Mouse (Mus musculus) MEL (cell line): ENCODE measurements around the gene Rgs19. TPM values are rescaled to one million over a fixed set of nuclear protein-coding genes. Genes with fewer than 3 reads are reported as not detected.
A peak's percentile ranks its signal among the peaks of the same experiment; 100 is the strongest.

Experiments
- DNase-seq: peaks from one replicate; pipeline ENCODE4 v3.0.0; 2011; ENCODE audit warnings: low read depth, low spot score
- H3K27ac ChIP-seq: 2 replicates; pipeline ENCODE4 v1.5.1; 2012; ENCODE audit warnings: low read depth, mild to moderate bottlenecking, control low read depth, low read length, moderate library complexity; ENCODE audit not compliant: control insufficient read depth
- H3K27me3 ChIP-seq, 2 experiments: fragments of 150-350 bp in 1 of 2; sonication (generic) in 1 of 2; 2 replicates each; pipeline ENCODE4 v1.6.1; 2012; ENCODE audit warnings: low read length in 2 of 2, mild to moderate bottlenecking in 2 of 2, improper control_type of control experiment in 1 of 2, moderate library complexity in 1 of 2; ENCODE audit not compliant: insufficient read depth in 2 of 2, control insufficient read depth in 1 of 2
- H3K36me3 ChIP-seq, 2 experiments: 2 replicates each; pipeline ENCODE4 v1.6.1; 2012 to 2014; ENCODE audit warnings: low read length in 2 of 2, improper control_type of control experiment in 1 of 2, inconsistent platforms in 1 of 2, mild to moderate bottlenecking in 1 of 2; ENCODE audit not compliant: insufficient read depth in 2 of 2, control insufficient read depth in 1 of 2
- H3K4me1 ChIP-seq, 2 experiments: fragments of 150-350 bp in 1 of 2; sonication (generic) in 1 of 2; 2 replicates each; pipeline ENCODE4 v1.6.1; 2012; ENCODE audit warnings: low read length in 2 of 2, improper control_type of control experiment in 1 of 2, mild to moderate bottlenecking in 1 of 2; ENCODE audit not compliant: insufficient read depth in 2 of 2, control insufficient read depth in 1 of 2
- H3K4me3 ChIP-seq, 2 experiments: fragments of 150-350 bp in 1 of 2; sonication (generic) in 1 of 2; 2 replicates each; pipeline ENCODE4 v1.5.1; 2012; ENCODE audit warnings: low read depth in 2 of 2, low read length in 2 of 2, mild to moderate bottlenecking in 2 of 2, moderate library complexity in 2 of 2, control low read depth in 1 of 2, improper control_type of control experiment in 1 of 2; ENCODE audit not compliant: control insufficient read depth in 1 of 2, insufficient read depth in 1 of 2
- H3K79me2 ChIP-seq: 2 replicates; pipeline ENCODE4 v1.6.1; 2012; ENCODE audit warnings: mild to moderate bottlenecking, low read length, moderate library complexity; ENCODE audit not compliant: control insufficient read depth, poor library complexity, insufficient read depth
- H3K9ac ChIP-seq: 2 replicates; pipeline ENCODE4 v1.6.1; 2012; ENCODE audit warnings: low read depth, mild to moderate bottlenecking, control low read depth, low read length, moderate library complexity; ENCODE audit not compliant: control insufficient read depth, poor library complexity, severe bottlenecking
- H3K9me3 ChIP-seq: fragments of 150-350 bp; sonication (generic); replicated peaks from 2 replicates; pipeline ENCODE4 v1.6.1; 2012; ENCODE audit warnings: mild to moderate bottlenecking, low read length, improper control_type of control experiment, moderate library complexity; ENCODE audit not compliant: insufficient read depth
- BHLHE40 ChIP-seq: IDR thresholded peaks from 2 replicates; pipeline ENCODE4 v1.6.1; 2012; ENCODE audit warnings: low read depth, mild to moderate bottlenecking, inconsistent platforms, low read length, improper control_type of control experiment, borderline replicate concordance
- CHD2 ChIP-seq: IDR thresholded peaks from 2 replicates; pipeline ENCODE4 v1.6.1; 2011; ENCODE audit warnings: low read length, improper control_type of control experiment
- CTCF ChIP-seq, 3 experiments: IDR thresholded peaks in 2 of 3; conservative IDR thresholded peaks in 1 of 3; 2 replicates each; pipeline ENCODE4 v1.5.1; 2011 to 2012; ENCODE audit warnings: low read length in 3 of 3, low read depth in 2 of 3, mild to moderate bottlenecking in 2 of 3, improper control_type of control experiment in 1 of 3, inconsistent platforms in 1 of 3, mixed read lengths in 1 of 3, moderate library complexity in 1 of 3; ENCODE audit not compliant: control insufficient read depth in 1 of 3, insufficient read depth in 1 of 3, poor library complexity in 1 of 3, severe bottlenecking in 1 of 3
- ELF1 ChIP-seq: IDR thresholded peaks from 2 replicates; pipeline ENCODE4 v1.6.1; 2014; ENCODE audit warnings: low read depth, mild to moderate bottlenecking, inconsistent platforms, low read length, improper control_type of control experiment, moderate library complexity
- EP300 ChIP-seq, 2 experiments: IDR thresholded peaks; 2 replicates each; pipeline ENCODE4 v1.6.1; 2011; ENCODE audit warnings: improper control_type of control experiment in 2 of 2, low read length in 2 of 2, low read depth in 1 of 2, mild to moderate bottlenecking in 1 of 2
- GABPA ChIP-seq: IDR thresholded peaks from 2 replicates; pipeline ENCODE4 v1.6.1; 2012; ENCODE audit warnings: low read depth, mild to moderate bottlenecking, inconsistent platforms, low read length, improper control_type of control experiment, moderate library complexity
- GATA1 ChIP-seq: IDR thresholded peaks from 2 replicates; pipeline ENCODE4 v1.6.1; 2011; ENCODE audit warnings: low read depth, low read length, improper control_type of control experiment
- HCFC1 ChIP-seq: IDR thresholded peaks from 2 replicates; pipeline ENCODE4 v1.6.1; 2012; ENCODE audit warnings: low read depth, mild to moderate bottlenecking, inconsistent platforms, low read length, improper control_type of control experiment, moderate library complexity
- MAFK ChIP-seq: IDR thresholded peaks from 2 replicates; pipeline ENCODE4 v1.6.1; 2011; ENCODE audit warnings: low read depth, mild to moderate bottlenecking, low read length, improper control_type of control experiment, borderline replicate concordance
- MAX ChIP-seq: IDR thresholded peaks from 2 replicates; pipeline ENCODE4 v1.6.1; 2011; ENCODE audit warnings: low read length, improper control_type of control experiment
- MEF2A ChIP-seq: IDR thresholded peaks from 2 replicates; pipeline ENCODE4 v1.6.1; 2014; ENCODE audit warnings: low read depth, mild to moderate bottlenecking, inconsistent platforms, low read length, improper control_type of control experiment; ENCODE audit not compliant: poor library complexity, insufficient replicate concordance, severe bottlenecking; ENCODE audit errors: extremely low read depth
- MYC ChIP-seq: IDR thresholded peaks from 2 replicates; pipeline ENCODE4 v1.6.1; 2011; ENCODE audit warnings: low read depth, mild to moderate bottlenecking, low read length, improper control_type of control experiment, moderate library complexity
- NELFE ChIP-seq: IDR thresholded peaks from 2 replicates; pipeline ENCODE4 v1.6.1; 2011; ENCODE audit warnings: low read depth, low read length, improper control_type of control experiment
- NRF1 ChIP-seq: IDR thresholded peaks from 2 replicates; pipeline ENCODE4 v1.6.1; 2014; ENCODE audit warnings: low read depth, mild to moderate bottlenecking, inconsistent platforms, low read length, improper control_type of control experiment, moderate library complexity; ENCODE audit not compliant: poor library complexity, insufficient read depth, severe bottlenecking
- RAD21 ChIP-seq: IDR thresholded peaks from 2 replicates; pipeline ENCODE4 v1.6.1; 2011; ENCODE audit warnings: mild to moderate bottlenecking, low read depth, low read length, improper control_type of control experiment
- SIN3A ChIP-seq: IDR thresholded peaks from 2 replicates; pipeline ENCODE4 v1.6.1; 2012; ENCODE audit warnings: low read length, improper control_type of control experiment, inconsistent platforms
- SMC3 ChIP-seq: IDR thresholded peaks from 2 replicates; pipeline ENCODE4 v1.6.1; 2011; ENCODE audit warnings: low read depth, low read length, improper control_type of control experiment
- TBP ChIP-seq: IDR thresholded peaks from 2 replicates; pipeline ENCODE4 v1.8.0; 2011; ENCODE audit warnings: low read depth, low read length, improper control_type of control experiment
- USF1 ChIP-seq: IDR thresholded peaks from 2 replicates; pipeline ENCODE4 v1.6.1; 2014; ENCODE audit warnings: low read depth, mild to moderate bottlenecking, inconsistent platforms, low read length, improper control_type of control experiment, moderate library complexity
- ZC3H11A ChIP-seq: IDR thresholded peaks from 2 replicates; pipeline ENCODE4 v1.6.1; 2012; ENCODE audit warnings: low read depth, mild to moderate bottlenecking, inconsistent platforms, low read length, improper control_type of control experiment
- ZKSCAN1 ChIP-seq: IDR thresholded peaks from 2 replicates; pipeline ENCODE4 v1.6.1; 2012; ENCODE audit warnings: low read depth, mild to moderate bottlenecking, inconsistent platforms, low read length, improper control_type of control experiment, moderate library complexity
- ZNF384 ChIP-seq: IDR thresholded peaks from 2 replicates; pipeline ENCODE4 v1.6.1; 2012; ENCODE audit warnings: low read depth, mild to moderate bottlenecking, inconsistent platforms, low read length, improper control_type of control experiment
- polyA plus RNA-seq, 2 experiments: library from polyadenylated mRNA; stranded (reverse) in 1 of 2; unstranded in 1 of 2; fragments of >175 nt in 1 of 2; fragments of >200 nt in 1 of 2; gene quantifications; 2 replicates each; pipeline versions ENCODE4 v1.2.1 to v1.2.4; 2012; ENCODE audit warnings: low replicate concordance in 2 of 2, low read depth in 1 of 2; ENCODE audit not compliant: insufficient read length in 2 of 2, insufficient read depth in 1 of 2, missing spikeins in 1 of 2
- total RNA-seq: library from RNA; depleted of rRNA; stranded (reverse); fragments of 300-350 nt; gene quantifications from 2 replicates; pipeline ENCODE4 v1.2.3, GENCODE M21; 2012

Gene Rgs19
- total and polyA plus RNA-seq, 3 experiments: 46.2 to 157 TPM; not detected in 1

GRCm38 (mm10) chr2:181678780-181679179 is 15.0 kb downstream of the Rgs19 start:
- Histone ChIP-seq H3K79me2 (peaks cover 6% of the 10 kb centered on the region; the same call in 1 of the 2 replicates), H3K9me3 (no peaks in the 10 kb centered on the region), H3K27ac (no peak overlapping the region), H3K9ac (no peak overlapping the region; the same call in 1 of the 2 replicates), H3K4me1 (peaks cover 0 to 21% of the 10 kb centered on the region in 2 experiments), H3K27me3 (no peaks in the 10 kb centered on the region), H3K36me3 (peaks cover 0 to 10% of the 10 kb centered on the region in 2 experiments; a peak in 2 of 4 replicates), H3K4me3 (no peak overlapping the region)
- peak; percentile 90 for DNase-seq
- TF ChIP-seq TBP: 0 out of 2 replicates have a peak, but pooled peaks have one; percentile 34
- TF ChIP-seq CHD2: no peak
- TF ChIP-seq MEF2A: no peak
- TF ChIP-seq EP300 (IDR thresholded peaks at IDR 0.05; ENCODE audit: low read depth in 1 of 2, low read length in 2 of 2): no peak
- TF ChIP-seq MYC: no peak
- no peak for TF ChIP-seq NRF1
- TF ChIP-seq ZC3H11A: peak; percentile 62
- no peak for TF ChIP-seq NELFE
- no peak for TF ChIP-seq MAX
- peak; percentile 49; the same call in 1 of the 2 replicates for TF ChIP-seq ZNF384
- TF ChIP-seq CTCF (IDR thresholded peaks at IDR 0.05 in 2 of 3, conservative IDR thresholded peaks at IDR 0.05 in 1 of 3; ENCODE audit: control insufficient read depth in 1 of 3, insufficient read depth in 1 of 3, low read depth in 2 of 3, low read length in 3 of 3, poor library complexity in 1 of 3, severe bottlenecking in 1 of 3): peak; percentile 88 to 100 (median 94)
- no peak for TF ChIP-seq GABPA
- peak; percentile 62 for TF ChIP-seq HCFC1
- no peak for TF ChIP-seq ZKSCAN1
- TF ChIP-seq BHLHE40: peak; percentile 27; the same call in 1 of the 2 replicates
- TF ChIP-seq USF1: no peak
- TF ChIP-seq RAD21: peak; percentile 96
- TF ChIP-seq MAFK: no peak
- TF ChIP-seq GATA1: no peak
- TF ChIP-seq SIN3A: 0 out of 2 replicates have a peak, but pooled peaks have one; percentile 48
- TF ChIP-seq ELF1: 0 out of 2 replicates have a peak, but pooled peaks have one; percentile 10
- peak; percentile 80 for TF ChIP-seq SMC3
